Mouse (Mus musculus) embryonic facial prominence, embryonic 13.5 days (tissue): Measurements from ENCODE around the gene Gm12216. TPM values are rescaled to one million over a fixed set of nuclear protein-coding genes. Genes with fewer than 3 reads are reported as not detected.

Experiments used
- microRNA-seq: library from miRNA; unstranded; fragments of <30 nt; microRNA quantifications from one replicate; pipeline ENCODE4, GENCODE M21; 2016
- polyA plus RNA-seq: library from polyadenylated mRNA; unstranded; fragments of >200 nt; fragmentation: Nextera tagmentation; extraction: Ambion mirVana; gene quantifications from 2 replicates; pipeline ENCODE4 v1.2.1, GENCODE M21; 2015

Gene Gm12216
- polyA plus RNA-seq, 1 experiment from 2014 or later, result not detected

Small RNA genes lying within 50 kb of the gene (microRNA-seq; reads per million reads assigned to microRNA genes)
- gene Mir7671, result not detected

Other genes starting within 250 kb of the Gm12216 start
- 1.1 and 2.7 TPM in 2 replicates for gene Il4, start 240.6 kb downstream of the Gm12216 start, polyA plus RNA-seq
- gene Il13, start 224.6 kb downstream of the Gm12216 start, polyA plus RNA-seq, result not detected in 2 replicates
- 33.2 and 33.6 TPM in 2 replicates for gene Rad50, start 151.9 kb downstream of the Gm12216 start, polyA plus RNA-seq
- gene Il5, start 138.5 kb downstream of the Gm12216 start, polyA plus RNA-seq, result not detected in 2 replicates
- 8.6 and 9.5 TPM in 2 replicates for gene Irf1, start 89.2 kb downstream of the Gm12216 start, polyA plus RNA-seq
- gene Gm17334, start 86.1 kb downstream of the Gm12216 start, polyA plus RNA-seq, result not detected in 2 replicates
- 8.8 and 8.9 TPM in 2 replicates for gene Slc22a5, start 32.4 kb upstream of the Gm12216 start, polyA plus RNA-seq
- 4.4 and 5.3 TPM in 2 replicates for gene Slc22a21, start 121.1 kb upstream of the Gm12216 start, polyA plus RNA-seq
- 2.9 and 3.9 TPM in 2 replicates for gene Slc22a4, start 168.8 kb upstream of the Gm12216 start, polyA plus RNA-seq
- 168 and 172 TPM in 2 replicates for gene Pdlim4, start 209.8 kb upstream of the Gm12216 start, polyA plus RNA-seq
- 68.2 and 76.4 TPM in 2 replicates for gene P4ha2, start 240.8 kb upstream of the Gm12216 start, polyA plus RNA-seq